Mouse (Mus musculus) heart, postnatal 0 days (tissue): ENCODE results near the gene Saysd1. TPM values are rescaled to one million over a fixed set of nuclear protein-coding genes. Genes with fewer than 3 reads are reported as not detected.

Experiments used
- ATAC-seq: fragments of 200-750 bp; cut with Nextera tagmentation; 2 replicates; pipeline ENCODE4 v1.8.0; 2017; ENCODE audit warnings: low read depth, moderate number of reproducible peaks, moderate library complexity; ENCODE audit not compliant: insufficient read depth
- DNase-seq: peaks from one replicate; pipeline ENCODE4 v3.0.0-alpha.2; 2016; ENCODE audit warnings: low spot score
- H3K27ac ChIP-seq: fragments of 300-500 bp; sonication (generic); 2 replicates; pipeline ENCODE4 v1.5.1; 2014; ENCODE audit warnings: low read depth, mild to moderate bottlenecking
- H3K27me3 ChIP-seq: fragments of 300-500 bp; sonication (generic); 2 replicates; pipeline ENCODE4 v1.6.1; 2014; ENCODE audit warnings: low read length, mixed read lengths; ENCODE audit not compliant: control insufficient read depth, insufficient read depth
- H3K36me3 ChIP-seq: fragments of 300-500 bp; sonication (generic); replicated peaks from 2 replicates; pipeline ENCODE4 v1.6.1; 2014; ENCODE audit warnings: low read length, mixed read lengths; ENCODE audit not compliant: control insufficient read depth, insufficient read depth
- H3K4me1 ChIP-seq: fragments of 300-500 bp; sonication (generic); 2 replicates; pipeline ENCODE4 v1.6.1; 2014; ENCODE audit warnings: antibody characterized with exemption; ENCODE audit not compliant: control insufficient read depth, insufficient read depth
- H3K4me2 ChIP-seq: fragments of 300-500 bp; sonication (generic); 2 replicates; pipeline ENCODE4 v1.6.1; 2014; ENCODE audit warnings: low read depth, mild to moderate bottlenecking, low read length, moderate library complexity
- H3K4me3 ChIP-seq: fragments of 300-500 bp; sonication (generic); 2 replicates; pipeline ENCODE4 v1.5.1; 2014; ENCODE audit warnings: low read depth, low read length
- H3K9ac ChIP-seq: fragments of 300-500 bp; sonication (generic); replicated peaks from 2 replicates; pipeline ENCODE4 v1.6.1; 2014; ENCODE audit warnings: low read depth, low read length, mixed read lengths
- H3K9me3 ChIP-seq: fragments of 300-500 bp; sonication (generic); replicated peaks from 2 replicates; pipeline ENCODE4 v1.6.1; 2016; ENCODE audit warnings: low read length; ENCODE audit not compliant: control insufficient read depth
- CTCF ChIP-seq: IDR thresholded peaks from 2 replicates; pipeline ENCODE4 v1.5.1; 2016; ENCODE audit warnings: antibody characterized with exemption, control low read depth, low read depth
- EP300 ChIP-seq: IDR thresholded peaks from 2 replicates; pipeline ENCODE4 v1.6.1; 2016; ENCODE audit warnings: antibody characterized with exemption, low read depth
- WGBS: fragments of 180-500 bp; shearing (Covaris S2); extraction: QIAGEN DNeasy Blood & Tissue Kit; methylation state at CpG from one replicate; pipeline ENCODE4 v1.1.7; 2014; 5-methylcytosine and 5-hydroxymethylcytosine counted together
- polyA plus RNA-seq: library from polyadenylated mRNA; unstranded; fragments of >200 nt; fragmentation: Nextera tagmentation; extraction: Ambion mirVana; gene quantifications from 2 replicates; pipeline ENCODE4 v1.2.1, GENCODE M21; 2015
- total RNA-seq: library from RNA; depleted of rRNA; stranded (reverse); fragments of >200 nt; gene quantifications from 2 replicates; pipeline ENCODE4 v1.2.3, GENCODE M21; 2014; ENCODE audit warnings: low replicate concordance; rRNA removed

The Saysd1 gene
- total RNA-seq (1.9 and 12.6 TPM in 2 replicates), polyA plus RNA-seq (10.4 and 10.8 TPM in 2 replicates)

GRCm38 (mm10) chr14:20138484-20139355, at the start of gene Saysd1:
Gene Saysd1, minus strand, starts transcription at chr14:20138534.
- no peak within 1 kb of the TSS for H3K4me3 ChIP-seq
- H3K9me3 ChIP-seq = no peaks in the 10 kb centered on the region
- H3K4me1 ChIP-seq = no peaks in the 10 kb centered on the region
- no peak within 1 kb of the TSS for H3K27ac ChIP-seq
- DNase-seq = no peak
- H3K9ac ChIP-seq = no peak within 1 kb of the TSS
- H3K4me2 ChIP-seq = no peak within 1 kb of the TSS
- WGBS = 66% methylated on average over 16 of the region's 16 CpGs
- no peaks in the 10 kb centered on the region for H3K27me3 ChIP-seq
- H3K36me3 ChIP-seq = no peaks in the 10 kb centered on the region
- TF ChIP-seq CTCF (no peak), EP300 (no peak)
- no peak for ATAC-seq

GRCm38 (mm10) chr14:20185426-20185825, 47.1 kb upstream of the Saysd1 start:
- H3K9me3 ChIP-seq = no peaks in the 10 kb centered on the region
- no peak overlapping the region for H3K4me3 ChIP-seq
- H3K4me1 ChIP-seq = peaks cover 10% of the 10 kb centered on the region
- no peak overlapping the region for H3K4me2 ChIP-seq
- H3K27ac ChIP-seq = no peak overlapping the region
- no peak overlapping the region for H3K9ac ChIP-seq
- DNase-seq (no peak), ATAC-seq (no peak)
- 68% methylated on average over 9 of the region's 9 CpGs for WGBS
- no peaks in the 10 kb centered on the region for H3K27me3 ChIP-seq
- no peaks in the 10 kb centered on the region for H3K36me3 ChIP-seq
- TF ChIP-seq CTCF (no peak), EP300 (no peak)

- DNase-seq (no peak), ATAC-seq (no peak)
- H3K9ac ChIP-seq = no peak overlapping the region
- no peak overlapping the region for H3K27ac ChIP-seq
- no peak overlapping the region for H3K4me2 ChIP-seq
- no peak overlapping the region for H3K4me3 ChIP-seq
- no peak for TF ChIP-seq CTCF
- TF ChIP-seq EP300 = no peak
- H3K9me3 ChIP-seq = no peaks in the 10 kb centered on the region
- 0 out of 2 replicates have a peak, but pooled peaks cover 4% of the 10 kb centered on the region for H3K27me3 ChIP-seq
- WGBS = 74% methylated on average over 5 of the region's 5 CpGs
- H3K36me3 ChIP-seq = no peaks in the 10 kb centered on the region
- peaks cover 11% of the 10 kb centered on the region for H3K4me1 ChIP-seq
These were observed 45.4 kb upstream of the Saysd1 start for GRCm38 (mm10) chr14:20183701-20184100.

GRCm38 (mm10) chr14:20182596-20182995, 44.3 kb upstream of the Saysd1 start:
- Histone ChIP-seq H3K9me3 (no peaks in the 10 kb centered on the region), H3K4me2 (no peak overlapping the region), H3K4me3 (no peak overlapping the region), H3K27ac (no peak overlapping the region), H3K9ac (no peak overlapping the region), H3K27me3 (0 out of 2 replicates have a peak, but pooled peaks cover 4% of the 10 kb centered on the region), H3K4me1 (peaks cover 11% of the 10 kb centered on the region), H3K36me3 (no peaks in the 10 kb centered on the region)
- WGBS = 86% methylated on average over 7 of the region's 7 CpGs
- no peak for ATAC-seq
- DNase-seq = no peak
- TF ChIP-seq EP300 (no peak), CTCF (no peak)

- Histone ChIP-seq H3K27me3 (0 out of 2 replicates have a peak, but pooled peaks cover 4% of the 10 kb centered on the region), H3K36me3 (no peaks in the 10 kb centered on the region), H3K4me2 (peak within 1 kb of the TSS; percentile 72), H3K4me3 (peak within 1 kb of the TSS; percentile 52), H3K27ac (no peak within 1 kb of the TSS), H3K9ac (peak within 1 kb of the TSS; percentile 4), H3K9me3 (no peaks in the 10 kb centered on the region), H3K4me1 (peaks cover 11% of the 10 kb centered on the region)
- WGBS = under 1% methylated on average over 36 of the region's 36 CpGs
- peak; percentile 75 for DNase-seq
- TF ChIP-seq EP300 (no peak), CTCF (no peak)
- peak; percentile 93 for ATAC-seq
These were observed 43.2 kb upstream of the Saysd1 start, which contains the start of gene Kcnk5 for GRCm38 (mm10) chr14:20181466-20181921. Gene Kcnk5, minus strand, starts transcription at chr14:20181809.
